Mouse (Mus musculus) fat pad, adult 2 months (tissue): ENCODE results near the gene A930002H24Rik.

Source experiments
- DNase-seq: peaks from one replicate; pipeline ENCODE4 v3.0.0-alpha.2; 2011; ENCODE audit warnings: low read depth, low spot score; ENCODE audit errors: extremely low read depth

Gene A930002H24Rik

DNA sequence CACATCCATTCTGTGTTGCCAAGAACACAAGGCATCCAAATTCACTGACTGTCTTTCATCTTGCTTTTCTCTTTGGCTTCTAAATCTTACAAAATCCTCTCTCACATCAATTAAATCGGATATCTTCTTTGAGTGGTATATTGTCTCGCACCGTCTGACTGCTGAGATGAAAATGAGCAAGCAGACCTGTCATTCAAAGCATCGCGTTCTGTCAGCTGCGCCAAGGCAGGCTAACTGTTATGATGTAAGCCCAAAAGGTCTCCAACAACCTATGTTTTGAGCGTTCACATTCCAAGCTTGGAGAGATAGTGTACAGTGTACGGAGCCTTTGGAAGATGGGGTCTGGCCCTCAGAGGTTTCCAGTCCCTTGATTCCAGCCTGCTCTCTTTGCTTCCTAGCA is 26.9 kb downstream of the A930002H24Rik start:
- no peak for DNase-seq

DNA sequence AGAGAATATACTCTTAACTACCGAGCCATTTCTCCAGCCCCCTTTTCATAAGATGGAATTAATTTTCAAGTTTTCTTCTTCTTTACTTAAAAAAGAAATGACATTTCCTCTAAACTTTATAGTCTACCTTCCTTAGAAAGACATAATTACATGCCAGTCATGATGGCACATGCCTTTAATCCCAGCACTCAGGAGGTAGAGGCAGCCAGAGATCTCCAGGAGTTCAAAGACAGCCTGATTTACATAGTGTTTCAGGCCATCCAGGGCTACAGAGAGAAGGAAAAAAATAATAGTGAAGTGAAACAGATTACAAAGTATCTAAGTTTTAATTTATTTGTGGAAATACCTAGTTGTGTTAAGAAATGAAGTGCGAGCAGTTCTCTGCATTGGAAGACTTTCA is 27.4 kb downstream of the A930002H24Rik start:
- no peak for DNase-seq

DNA sequence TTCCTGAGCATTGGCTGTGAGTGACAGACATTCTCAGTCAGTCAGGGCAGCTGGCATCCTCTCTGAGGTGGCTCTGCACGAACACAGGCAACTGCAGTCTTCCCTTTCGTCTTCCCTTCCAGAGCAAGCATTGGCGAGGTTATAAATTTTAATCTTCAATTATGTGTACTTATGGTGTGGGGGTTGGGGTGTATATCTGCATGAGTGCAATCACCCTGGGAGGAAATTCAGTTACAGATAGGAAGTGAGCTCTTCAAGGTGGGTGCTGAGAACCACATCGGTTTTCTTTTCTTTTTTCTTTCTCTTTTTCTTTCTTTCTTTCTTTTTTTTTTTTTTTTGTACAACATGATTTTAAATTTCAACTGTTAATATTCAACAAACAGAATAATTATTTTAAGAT is 32.0 kb downstream of the A930002H24Rik start:
- DNase-seq = no peak

DNA sequence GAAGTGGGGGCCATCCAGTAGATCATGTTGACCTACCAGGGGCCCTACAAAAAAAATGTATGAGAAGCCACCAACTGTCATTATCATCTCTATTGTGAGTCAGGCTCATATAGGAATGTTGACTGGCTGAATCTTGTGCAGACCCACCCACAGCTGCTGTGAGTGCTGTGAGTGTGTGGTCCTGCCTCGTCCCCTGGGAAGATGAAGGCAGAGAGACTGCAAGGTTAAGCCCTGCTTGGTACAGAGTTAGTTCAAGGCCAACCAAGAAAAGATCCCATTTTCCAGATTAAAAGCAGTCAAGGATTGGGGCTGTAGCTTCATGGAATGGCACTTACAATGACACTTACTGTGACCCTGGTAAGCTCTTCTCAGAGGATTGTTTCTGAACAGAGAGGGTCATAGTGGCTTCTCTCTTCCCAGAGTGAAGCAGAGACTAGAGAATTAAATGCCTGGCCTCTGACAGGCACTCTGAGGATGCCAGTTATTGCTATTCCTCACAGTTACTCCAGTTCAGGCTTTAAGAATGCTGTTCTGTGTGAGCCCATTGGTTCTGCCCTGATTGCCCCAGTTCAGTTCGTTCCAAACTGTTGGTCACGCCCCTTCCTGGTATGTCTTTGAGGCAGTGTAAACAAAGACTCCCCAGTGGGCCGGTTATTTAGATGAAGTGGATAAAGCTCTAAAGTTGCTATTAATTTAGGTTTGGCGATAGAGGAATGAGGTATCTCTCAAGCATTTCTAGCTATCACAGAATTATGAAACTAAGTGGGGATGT is 34.8 kb downstream of the A930002H24Rik start:
- no peak for DNase-seq

DNA sequence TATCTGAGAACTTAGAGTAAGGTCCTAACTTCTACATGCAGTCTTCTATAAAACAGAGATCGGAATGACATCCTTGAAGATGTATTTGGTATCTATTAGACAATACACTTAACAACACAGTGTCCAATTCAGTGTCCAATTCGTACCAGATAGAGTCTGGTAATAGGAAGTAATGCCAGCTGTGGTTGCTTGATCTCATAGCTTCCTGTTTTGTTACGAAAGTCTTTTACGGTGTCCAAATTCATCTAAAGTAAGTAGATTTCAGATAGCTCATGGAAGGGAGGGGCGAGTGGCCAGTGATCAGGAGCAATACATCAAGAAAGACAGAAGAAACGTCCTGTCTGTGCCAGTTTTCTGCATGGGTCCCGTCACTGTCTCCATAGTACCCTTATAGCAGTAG is 36.8 kb downstream of the A930002H24Rik start:
- no peak for DNase-seq

DNA sequence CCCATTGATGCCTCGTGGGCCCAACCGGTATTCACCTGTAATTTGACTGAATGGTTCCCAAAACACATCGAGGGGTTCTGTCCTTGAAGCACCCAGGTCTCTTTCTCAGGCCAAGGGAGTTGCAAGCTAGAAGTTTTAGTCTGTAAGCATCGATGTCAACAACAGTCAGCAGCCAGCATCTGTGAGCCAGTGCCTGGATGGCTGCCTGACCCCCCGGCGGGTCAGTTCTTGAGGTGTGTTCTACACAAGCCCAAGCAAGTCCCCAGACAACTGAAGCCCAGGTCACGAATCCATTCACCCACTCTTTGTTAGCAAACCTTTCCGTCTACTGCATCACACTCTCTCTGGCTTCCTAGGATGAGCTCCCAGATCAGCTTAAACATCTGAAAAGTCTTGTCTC is 37.4 kb downstream of the A930002H24Rik start:
- DNase-seq = peak; percentile 46

DNA sequence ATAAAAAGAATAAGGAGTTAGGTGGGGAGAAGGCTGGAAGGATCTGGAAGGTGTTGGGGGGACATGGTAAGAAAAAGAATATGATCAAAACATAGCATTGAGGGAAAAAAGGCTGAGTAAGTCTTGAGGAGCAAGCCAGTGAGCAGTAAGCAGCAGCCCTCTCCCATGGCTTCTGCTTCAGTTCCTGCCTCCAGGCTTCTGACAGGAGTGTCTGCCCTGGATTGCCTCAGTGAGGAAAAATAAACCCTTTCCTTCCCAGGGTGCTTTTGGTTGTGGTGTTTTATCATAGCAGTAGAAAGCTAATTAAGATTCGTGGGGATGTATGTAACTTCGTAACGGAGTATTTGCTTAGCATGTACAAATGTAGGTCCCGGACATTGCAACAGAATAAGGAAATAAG is 39.5 kb downstream of the A930002H24Rik start:
- DNase-seq = no peak

DNA sequence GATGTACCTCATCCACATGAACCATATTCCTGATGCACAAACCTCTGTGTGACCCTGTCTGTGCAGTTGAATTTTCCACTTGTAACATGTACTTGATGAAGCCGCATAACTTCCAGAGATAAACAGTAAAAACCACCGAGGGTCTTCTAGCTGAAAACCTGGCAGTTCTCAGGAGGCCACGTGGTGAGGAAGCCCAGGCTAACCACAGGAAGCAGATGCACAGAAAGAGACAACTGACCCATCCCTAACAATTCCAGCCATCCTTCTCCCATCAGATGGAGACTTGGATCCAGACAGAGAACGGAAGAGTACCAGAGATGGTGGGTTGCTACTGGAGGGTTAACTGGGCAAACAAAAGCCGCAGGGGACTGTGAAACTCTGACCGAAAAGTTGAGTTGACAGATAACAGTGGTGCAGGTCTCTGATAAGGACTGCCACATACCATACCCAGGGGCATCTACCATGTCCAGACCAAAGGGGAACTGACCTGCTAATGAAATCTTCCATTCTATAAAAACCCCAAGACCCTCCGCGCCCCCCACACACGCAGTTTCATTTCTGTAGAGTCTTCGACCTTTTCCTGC is 45.1 kb downstream of the A930002H24Rik start:
- DNase-seq = no peak

DNA sequence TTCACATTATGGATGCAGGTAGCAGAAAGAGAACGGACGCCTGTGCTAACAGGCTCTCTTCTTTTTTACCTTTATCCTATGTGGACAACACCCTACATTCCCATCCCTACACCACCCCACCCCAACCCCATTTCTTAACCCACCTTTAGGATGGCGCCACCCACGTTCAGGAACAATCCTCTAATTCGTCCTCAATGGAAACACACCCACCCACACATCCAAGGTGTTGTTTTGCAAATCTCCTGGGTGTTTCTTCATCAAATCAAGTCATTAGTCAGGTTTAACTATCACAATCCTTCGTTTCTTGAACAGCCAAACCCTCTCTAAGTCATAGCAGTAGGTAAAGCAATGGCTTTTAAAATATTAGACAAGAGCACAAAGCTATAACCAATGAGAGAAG is 50.0 kb downstream of the A930002H24Rik start:
- DNase-seq = no peak
